Mouse (Mus musculus) heart, embryonic 14.5 days (tissue): ENCODE data around the gene Kif1b. TPM values are rescaled to one million over a fixed set of nuclear protein-coding genes. Genes with fewer than 3 reads are reported as not detected.

Source experiments
- ATAC-seq: fragments of 200-750 bp; cut with Nextera tagmentation; 2 replicates; pipeline ENCODE4 v1.8.0; 2017; ENCODE audit warnings: low read depth, moderate TSS enrichment; ENCODE audit not compliant: insufficient number of reproducible peaks, insufficient read depth, low FRiP score
- H3K27ac ChIP-seq, 2 experiments: fragments of 200-500 bp in 1 of 2; fragments of 300-500 bp in 1 of 2; sonication (generic) in 1 of 2; replicated peaks in 1 of 2; 2 replicates each; pipeline ENCODE4 v1.5.1; 2012 to 2014; ENCODE audit warnings: low read depth in 2 of 2, low read length in 2 of 2, control low read depth in 1 of 2, mild to moderate bottlenecking in 1 of 2, mixed read lengths in 1 of 2; ENCODE audit not compliant: control insufficient read depth in 1 of 2, insufficient read depth in 1 of 2
- H3K27me3 ChIP-seq: fragments of 300-500 bp; sonication (generic); 2 replicates; pipeline ENCODE4 v1.6.1; 2014; ENCODE audit warnings: mild to moderate bottlenecking, low read length, control low read depth; ENCODE audit not compliant: control insufficient read depth, insufficient read depth
- H3K36me3 ChIP-seq: fragments of 300-500 bp; sonication (generic); 2 replicates; pipeline ENCODE4 v1.6.1; 2014; ENCODE audit warnings: mild to moderate bottlenecking, control low read depth, low read length, mixed read lengths; ENCODE audit not compliant: control insufficient read depth, insufficient read depth
- H3K4me1 ChIP-seq, 2 experiments: fragments of 200-500 bp in 1 of 2; fragments of 300-500 bp in 1 of 2; sonication (generic) in 1 of 2; 2 replicates each; pipeline ENCODE4 v1.6.1; 2012 to 2014; ENCODE audit warnings: low read length in 2 of 2, control low read depth in 1 of 2, mixed read lengths in 1 of 2; ENCODE audit not compliant: control insufficient read depth in 2 of 2, insufficient read depth in 2 of 2
- H3K4me2 ChIP-seq: fragments of 300-500 bp; sonication (generic); 2 replicates; pipeline ENCODE4 v1.6.1; 2014; ENCODE audit warnings: mild to moderate bottlenecking, low read length
- H3K4me3 ChIP-seq, 2 experiments: fragments of 200-500 bp in 1 of 2; fragments of 300-500 bp in 1 of 2; sonication (generic) in 1 of 2; 2 replicates each; pipeline ENCODE4 v1.5.1; 2012 to 2014; ENCODE audit warnings: low read length in 2 of 2, mild to moderate bottlenecking in 2 of 2, control low read depth in 1 of 2, low read depth in 1 of 2, moderate library complexity in 1 of 2; ENCODE audit not compliant: control insufficient read depth in 1 of 2, insufficient read depth in 1 of 2
- H3K9ac ChIP-seq: fragments of 300-500 bp; sonication (generic); 2 replicates; pipeline ENCODE4 v1.6.1; 2014; ENCODE audit warnings: mild to moderate bottlenecking, low read length
- H3K9me3 ChIP-seq: fragments of 300-500 bp; sonication (generic); 2 replicates; pipeline ENCODE4 v1.6.1; 2016; ENCODE audit warnings: low read length, control low read depth; ENCODE audit not compliant: control insufficient read depth
- WGBS: fragments of 180-500 bp; shearing (Covaris S2); extraction: QIAGEN DNeasy Blood & Tissue Kit; methylation state at CpG from one replicate; pipeline ENCODE4 v1.1.7; 2014; 5-methylcytosine and 5-hydroxymethylcytosine counted together
- polyA plus RNA-seq: library from polyadenylated mRNA; unstranded; fragments of >200 nt; fragmentation: Nextera tagmentation; extraction: Ambion mirVana; gene quantifications from 2 replicates; pipeline ENCODE4 v1.2.1, GENCODE M21; 2014

The Kif1b gene
- polyA plus RNA-seq, 1 experiment from 2014 or later = 51.9 TPM

- WGBS = 90% methylated on average over 6 of the region's 6 CpGs
- Histone ChIP-seq H3K4me2 (no peak overlapping the region), H3K4me1 (peaks cover 7 to 11% of the 10 kb centered on the region in 2 experiments), H3K27me3 (no peaks in the 10 kb centered on the region), H3K9ac (no peak overlapping the region), H3K9me3 (no peaks in the 10 kb centered on the region), H3K4me3 (no peak overlapping the region), H3K36me3 (peaks cover 88% of the 10 kb centered on the region), H3K27ac (no peak overlapping the region)
- no peak for ATAC-seq
Observed at GRCm38 (mm10) chr4:149161166-149161565, 146.3 kb downstream of the Kif1b start.

- no peak overlapping the region for H3K9ac ChIP-seq
- H3K27me3 ChIP-seq = no peaks in the 10 kb centered on the region
- H3K4me2 ChIP-seq = no peak overlapping the region
- WGBS = 88% methylated on average over 13 of the region's 13 CpGs
- H3K27ac ChIP-seq = no peak overlapping the region
- no peak overlapping the region for H3K4me3 ChIP-seq
- H3K4me1 ChIP-seq = peaks cover under 1 to 1% of the 10 kb centered on the region in 2 experiments; a peak in 2 of 4 replicates
- peaks cover 99% of the 10 kb centered on the region for H3K36me3 ChIP-seq
- no peak for ATAC-seq
- no peaks in the 10 kb centered on the region; the same call in 1 of the 2 replicates for H3K9me3 ChIP-seq
Observed at GRCm38 (mm10) chr4:149159891-149160290, 147.6 kb downstream of the Kif1b start.

- Histone ChIP-seq H3K27ac (no peak overlapping the region), H3K36me3 (peaks cover 99% of the 10 kb centered on the region), H3K4me2 (no peak overlapping the region), H3K27me3 (no peaks in the 10 kb centered on the region), H3K9me3 (no peaks in the 10 kb centered on the region; the same call in 1 of the 2 replicates), H3K9ac (no peak overlapping the region), H3K4me3 (no peak overlapping the region), H3K4me1 (no peaks in the 10 kb centered on the region)
- no peak for ATAC-seq
- WGBS = 77% methylated on average over 2 of the region's 2 CpGs
Observed at GRCm38 (mm10) chr4:149159203-149159602, 148.3 kb downstream of the Kif1b start.

- 91% methylated on average over 8 of the region's 8 CpGs for WGBS
- no peak for ATAC-seq
Observed at GRCm38 (mm10) chr4:149157415-149157973, 150.0 kb downstream of the Kif1b start.

GRCm38 (mm10) chr4:149155711-149156110 lies 151.8 kb downstream of the Kif1b start:
- Histone ChIP-seq H3K4me3 (no peak overlapping the region), H3K27ac (no peak overlapping the region), H3K36me3 (peaks cover 100% of the 10 kb centered on the region), H3K4me2 (no peak overlapping the region), H3K9ac (no peak overlapping the region), H3K4me1 (no peaks in the 10 kb centered on the region), H3K9me3 (no peaks in the 10 kb centered on the region; the same call in 1 of the 2 replicates), H3K27me3 (no peaks in the 10 kb centered on the region)
- 95% methylated on average over 6 of the region's 6 CpGs for WGBS
- no peak for ATAC-seq

More at GRCm38 (mm10) chr4:149157415-149157973, 150.0 kb downstream of the Kif1b start:
- H3K27me3 ChIP-seq = no peaks in the 10 kb centered on the region
- H3K4me2 ChIP-seq = no peak overlapping the region
- H3K4me3 ChIP-seq = no peak overlapping the region
- peaks cover 100% of the 10 kb centered on the region for H3K36me3 ChIP-seq
- H3K9me3 ChIP-seq = no peaks in the 10 kb centered on the region; the same call in 1 of the 2 replicates
- H3K9ac ChIP-seq = no peak overlapping the region
- H3K4me1 ChIP-seq = no peaks in the 10 kb centered on the region
- no peak overlapping the region for H3K27ac ChIP-seq

- Histone ChIP-seq H3K36me3 (peaks cover 100% of the 10 kb centered on the region), H3K9me3 (no peaks in the 10 kb centered on the region; the same call in 1 of the 2 replicates), H3K4me1 (no peaks in the 10 kb centered on the region), H3K27me3 (no peaks in the 10 kb centered on the region), H3K4me2 (no peak overlapping the region), H3K9ac (no peak overlapping the region), H3K27ac (no peak overlapping the region), H3K4me3 (no peak overlapping the region)
- no peak for ATAC-seq
- WGBS = 96% methylated on average over 7 of the region's 7 CpGs
Observed at GRCm38 (mm10) chr4:149154859-149155258, 152.6 kb downstream of the Kif1b start.

GRCm38 (mm10) chr4:149150721-149151120 lies 156.8 kb downstream of the Kif1b start:
- ATAC-seq = no peak
- Histone ChIP-seq H3K9ac (no peak overlapping the region), H3K4me1 (no peaks in the 10 kb centered on the region), H3K27ac (no peak overlapping the region), H3K4me3 (no peak overlapping the region), H3K9me3 (no peaks in the 10 kb centered on the region; the same call in 1 of the 2 replicates), H3K4me2 (no peak overlapping the region), H3K27me3 (no peaks in the 10 kb centered on the region), H3K36me3 (peaks cover 68% of the 10 kb centered on the region)
- WGBS = 91% methylated on average over 11 of the region's 11 CpGs

- Histone ChIP-seq H3K4me3 (no peak overlapping the region), H3K27me3 (no peaks in the 10 kb centered on the region), H3K4me1 (no peaks in the 10 kb centered on the region), H3K9ac (no peak overlapping the region), H3K36me3 (peaks cover 63% of the 10 kb centered on the region), H3K27ac (no peak overlapping the region), H3K4me2 (no peak overlapping the region), H3K9me3 (no peaks in the 10 kb centered on the region; the same call in 1 of the 2 replicates)
- ATAC-seq = no peak
- WGBS = 82% methylated on average over 11 of the region's 11 CpGs
Observed at GRCm38 (mm10) chr4:149150256-149150655, 157.2 kb downstream of the Kif1b start.
